Mouse (Mus musculus): ENCODE data around the gene Gm10799. TPM values are rescaled to one million over a fixed set of nuclear protein-coding genes. Genes with fewer than 3 reads are reported as not detected.
"Not testable (repeated sequence)": the region's sequence is repeated elsewhere in the genome, so short reads cannot be mapped to it uniquely, and the experiment has no call there.

Gm10799 gene
- not detected in 2 replicates for total RNA-seq (2014; rRNA removed)
- polyA plus RNA-seq (2015; fragmentation: Nextera tagmentation; extraction: Ambion mirVana): not detected in 2 replicates

DNA sequence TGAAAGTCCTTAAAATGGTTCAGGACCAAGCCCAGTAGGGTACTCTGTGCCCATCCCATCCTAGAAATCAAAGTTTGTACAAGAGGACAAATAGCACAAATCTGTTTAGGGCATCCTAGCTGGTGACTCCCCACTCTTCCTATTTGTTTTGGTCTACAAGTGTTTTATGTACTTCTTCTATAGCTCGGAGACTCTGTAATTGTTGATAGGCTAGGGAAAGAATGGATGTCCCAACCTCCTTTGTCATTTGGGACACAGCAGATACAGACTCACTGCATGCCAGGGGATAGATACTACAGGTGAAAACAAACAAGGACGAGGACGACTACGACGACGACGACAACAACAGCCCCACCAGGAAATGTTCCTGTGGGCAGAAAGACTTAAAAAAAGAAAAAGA is at the start of gene Gm10799:
Gm10799 (minus strand) TSS at position 101 of the 400 bp plus-strand sequence.
- 92% methylated on average over 7 of the region's 7 CpGs for WGBS
- H3K4me2 ChIP-seq (ENCODE audit: low read depth, low read length, poor library complexity, severe bottlenecking); H3K27me3 ChIP-seq (ENCODE audit: insufficient read depth, low read length); H3K9me3 ChIP-seq (ENCODE audit: low read length); DNase-seq (ENCODE audit: low spot score); ATAC-seq (ENCODE audit: low FRiP score); H3K27ac ChIP-seq (ENCODE audit: low read depth, low read length); H3K4me3 ChIP-seq (ENCODE audit: low read depth, low read length); H3K4me1 ChIP-seq (ENCODE audit: insufficient read depth, low read length); H3K36me3 ChIP-seq (ENCODE audit: insufficient read depth, low read length); H3K9ac ChIP-seq (replicated peaks; ENCODE audit: low read length, poor library complexity, severe bottlenecking): not testable (repeated sequence)

DNA sequence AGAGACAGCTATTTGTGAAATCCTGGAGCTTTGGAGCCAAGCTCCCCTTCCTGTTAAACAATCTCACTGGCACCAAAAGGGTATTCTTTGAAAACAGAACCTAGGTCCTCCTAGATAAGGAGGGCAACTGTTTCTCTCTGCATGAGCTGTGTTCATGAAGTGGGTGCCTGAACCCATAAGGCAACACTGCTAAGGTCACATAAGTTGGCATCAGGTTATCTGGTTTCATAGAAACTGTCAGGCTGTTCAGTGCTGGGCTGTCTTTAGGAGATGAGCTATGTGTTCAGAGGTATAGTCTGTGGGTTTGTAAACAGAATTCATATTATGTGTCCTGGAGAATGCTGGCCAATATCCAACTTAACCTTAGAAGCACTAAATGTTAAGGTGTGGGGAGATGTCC is 48.8 kb upstream of the Gm10799 start:
- not testable (repeated sequence) for H3K4me3 ChIP-seq (ENCODE audit: low read depth, low read length); DNase-seq (ENCODE audit: low spot score); H3K27me3 ChIP-seq (ENCODE audit: insufficient read depth, low read length); H3K4me2 ChIP-seq (ENCODE audit: low read depth, low read length, poor library complexity, severe bottlenecking); H3K9ac ChIP-seq (replicated peaks; ENCODE audit: low read length, poor library complexity, severe bottlenecking); H3K4me1 ChIP-seq (ENCODE audit: insufficient read depth, low read length); ATAC-seq (ENCODE audit: low FRiP score); H3K9me3 ChIP-seq (ENCODE audit: low read length); H3K27ac ChIP-seq (ENCODE audit: low read depth, low read length); H3K36me3 ChIP-seq (ENCODE audit: insufficient read depth, low read length)

DNA sequence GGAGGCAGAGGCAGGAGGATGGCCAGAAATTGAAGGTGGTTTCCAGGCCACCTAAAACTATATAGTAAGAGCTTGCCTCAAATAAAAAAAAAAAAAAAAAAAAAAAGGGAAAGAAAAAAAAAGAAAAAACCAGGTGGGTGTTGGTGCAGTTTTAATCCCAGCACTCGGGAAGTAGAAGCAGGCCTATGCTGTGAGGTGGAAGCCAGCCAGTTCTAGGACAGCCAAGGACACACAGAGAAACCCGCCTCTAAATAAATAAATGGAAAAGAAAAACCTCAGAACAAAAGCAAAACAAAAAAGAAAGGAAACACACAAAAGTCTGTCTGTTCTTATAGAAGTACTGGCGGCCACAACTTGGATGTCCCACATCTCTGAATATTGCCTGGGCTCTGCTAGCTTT is 46.5 kb upstream of the Gm10799 start:
- no peaks in the 10 kb centered on the region for H3K36me3 ChIP-seq (ENCODE audit: insufficient read depth, low read length)
- H3K4me1 ChIP-seq (ENCODE audit: insufficient read depth, low read length): no peaks in the 10 kb centered on the region
- H3K27me3 ChIP-seq (ENCODE audit: insufficient read depth, low read length): no peaks in the 10 kb centered on the region
- H3K27ac ChIP-seq (ENCODE audit: low read depth, low read length): no peak overlapping the region
- H3K4me3 ChIP-seq (ENCODE audit: low read depth, low read length): no peak overlapping the region
- DNase-seq (ENCODE audit: low spot score) (no peak), ATAC-seq (ENCODE audit: low FRiP score) (no peak)
- no peak overlapping the region for H3K4me2 ChIP-seq (ENCODE audit: low read depth, low read length, poor library complexity, severe bottlenecking)
- 82% methylated on average over 3 of the region's 3 CpGs for WGBS
- no peaks in the 10 kb centered on the region for H3K9me3 ChIP-seq (ENCODE audit: low read length)
- H3K9ac ChIP-seq (replicated peaks; ENCODE audit: low read length, poor library complexity, severe bottlenecking): no peak overlapping the region
- no peak for TF ChIP-seq CTCF (IDR thresholded peaks at IDR 0.05)

DNA sequence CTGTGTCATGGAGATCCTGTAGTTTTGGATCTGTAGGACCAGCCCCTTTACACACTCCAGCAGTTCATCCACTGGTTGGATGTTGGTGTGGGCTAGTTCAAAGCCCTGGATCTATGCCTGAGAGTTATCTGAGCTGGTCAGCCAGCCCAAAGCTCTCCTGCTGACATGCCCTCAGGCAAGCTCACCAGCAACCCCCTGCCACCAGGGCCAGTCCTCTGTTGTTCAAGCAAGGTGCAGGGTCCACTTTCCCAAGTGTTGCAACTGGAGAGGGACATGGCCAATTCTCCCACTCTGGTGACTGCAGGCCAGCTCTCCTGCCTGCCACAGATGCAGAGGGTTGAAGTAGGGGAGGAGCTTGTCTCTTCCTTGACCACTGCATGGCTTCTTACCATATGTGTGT is 45.2 kb upstream of the Gm10799 start:
- H3K36me3 ChIP-seq (ENCODE audit: insufficient read depth, low read length); H3K27me3 ChIP-seq (ENCODE audit: insufficient read depth, low read length); H3K27ac ChIP-seq (ENCODE audit: low read depth, low read length); H3K4me3 ChIP-seq (ENCODE audit: low read depth, low read length); H3K9me3 ChIP-seq (ENCODE audit: low read length); H3K4me2 ChIP-seq (ENCODE audit: low read depth, low read length, poor library complexity, severe bottlenecking); H3K9ac ChIP-seq (replicated peaks; ENCODE audit: low read length, poor library complexity, severe bottlenecking); H3K4me1 ChIP-seq (ENCODE audit: insufficient read depth, low read length); DNase-seq (ENCODE audit: low spot score); ATAC-seq (ENCODE audit: low FRiP score): not testable (repeated sequence)

DNA sequence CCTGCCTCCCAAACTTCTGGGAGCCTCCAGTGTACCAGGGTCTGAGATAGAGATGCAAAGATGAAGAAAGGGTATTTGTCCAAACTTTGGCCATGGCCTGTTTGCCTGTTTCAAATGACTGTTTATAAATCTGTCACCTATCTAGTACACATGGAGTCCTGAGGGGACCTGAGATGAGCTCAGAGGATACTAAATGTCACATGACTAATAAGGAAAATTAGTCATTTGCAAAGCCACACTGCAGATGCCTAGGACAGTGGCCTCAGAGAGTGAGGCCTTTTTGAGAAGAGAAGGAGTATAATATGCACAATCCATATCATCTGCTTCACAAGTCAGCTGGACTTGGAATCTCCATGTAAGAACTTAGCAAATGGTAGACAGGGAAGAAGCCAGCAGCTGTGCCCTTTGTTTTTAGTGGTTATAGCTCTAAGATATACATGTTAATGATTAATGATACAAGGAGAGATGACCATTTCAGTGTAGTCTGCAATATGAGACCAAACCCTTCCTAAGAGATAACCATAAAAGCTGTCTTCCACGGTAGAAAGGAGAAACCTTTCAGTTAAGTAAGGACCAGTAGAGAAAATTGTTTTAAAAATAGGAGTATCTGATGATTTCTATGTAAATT is 42.9 kb upstream of the Gm10799 start:
- not testable (repeated sequence) for ATAC-seq (ENCODE audit: low FRiP score); H3K27me3 ChIP-seq (ENCODE audit: insufficient read depth, low read length); H3K36me3 ChIP-seq (ENCODE audit: insufficient read depth, low read length); H3K27ac ChIP-seq (ENCODE audit: low read depth, low read length); H3K4me1 ChIP-seq (ENCODE audit: insufficient read depth, low read length); H3K4me3 ChIP-seq (ENCODE audit: low read depth, low read length); H3K9me3 ChIP-seq (ENCODE audit: low read length); DNase-seq (ENCODE audit: low spot score); H3K4me2 ChIP-seq (ENCODE audit: low read depth, low read length, poor library complexity, severe bottlenecking); H3K9ac ChIP-seq (replicated peaks; ENCODE audit: low read length, poor library complexity, severe bottlenecking)
- no CpG with 5 or more reads among the region's 1 CpGs for WGBS

DNA sequence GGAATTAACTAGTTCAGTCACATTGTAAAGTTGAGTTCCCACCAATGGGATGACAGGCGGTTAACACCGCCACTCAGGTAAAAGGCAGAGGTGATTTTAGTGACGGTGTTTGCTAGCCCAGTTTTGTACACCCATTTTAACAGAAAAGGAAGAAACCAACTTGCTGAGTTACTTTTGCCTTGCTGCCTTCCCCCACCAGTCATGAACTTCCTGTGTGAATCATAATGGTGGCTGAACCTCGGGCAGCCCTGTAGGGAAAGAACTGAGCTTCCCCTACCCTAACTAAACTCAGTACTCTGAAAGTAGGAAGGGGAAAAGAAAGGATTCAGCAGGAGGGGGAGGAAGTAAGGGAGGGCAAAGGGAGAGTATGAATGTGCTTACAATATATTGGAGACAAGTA is 41.7 kb upstream of the Gm10799 start:
- Histone ChIP-seq H3K4me3 (ENCODE audit: low read depth, low read length) (no peak overlapping the region), H3K4me2 (ENCODE audit: low read depth, low read length, poor library complexity, severe bottlenecking) (no peak overlapping the region), H3K4me1 (ENCODE audit: insufficient read depth, low read length) (no peaks in the 10 kb centered on the region), H3K9ac (replicated peaks; ENCODE audit: low read length, poor library complexity, severe bottlenecking) (no peak overlapping the region), H3K27ac (ENCODE audit: low read depth, low read length) (no peak overlapping the region), H3K36me3 (ENCODE audit: insufficient read depth, low read length) (no peaks in the 10 kb centered on the region), H3K9me3 (ENCODE audit: low read length) (no peaks in the 10 kb centered on the region), H3K27me3 (ENCODE audit: insufficient read depth, low read length) (no peaks in the 10 kb centered on the region)
- 92% methylated on average over 4 of the region's 4 CpGs for WGBS
- no peak for TF ChIP-seq CTCF (IDR thresholded peaks at IDR 0.05)
- ATAC-seq (ENCODE audit: low FRiP score): no peak
- no peak for DNase-seq (ENCODE audit: low spot score)
